Mouse (Mus musculus) limb, embryonic 15.5 days (tissue): ENCODE measurements around the gene Mrpl58. TPM values are rescaled to one million over a fixed set of nuclear protein-coding genes. Genes with fewer than 3 reads are reported as not detected.

Experiments
- ATAC-seq: fragments of 200-750 bp; cut with Nextera tagmentation; 2 replicates; pipeline ENCODE4 v1.8.0; 2017; ENCODE audit warnings: low read depth, moderate TSS enrichment; ENCODE audit not compliant: insufficient number of reproducible peaks, low FRiP score, low TSS enrichment
- H3K27ac ChIP-seq: fragments of 300-500 bp; sonication (generic); 2 replicates; pipeline ENCODE4 v1.5.1; 2015; ENCODE audit warnings: moderate library complexity, mild to moderate bottlenecking, inconsistent platforms
- H3K27me3 ChIP-seq: fragments of 300-500 bp; sonication (generic); 2 replicates; pipeline ENCODE4 v1.6.1; 2015; ENCODE audit warnings: inconsistent platforms
- H3K36me3 ChIP-seq: fragments of 300-500 bp; sonication (generic); 2 replicates; pipeline ENCODE4 v1.6.1; 2015; ENCODE audit warnings: inconsistent platforms
- H3K4me1 ChIP-seq: fragments of 300-500 bp; sonication (generic); 2 replicates; pipeline ENCODE4 v1.6.1; 2015; ENCODE audit warnings: inconsistent platforms
- H3K4me2 ChIP-seq: fragments of 300-500 bp; sonication (generic); 2 replicates; pipeline ENCODE4 v1.6.1; 2015; ENCODE audit warnings: mild to moderate bottlenecking, inconsistent platforms
- H3K4me3 ChIP-seq: fragments of 300-500 bp; sonication (generic); 2 replicates; pipeline ENCODE4 v1.5.1; 2015; ENCODE audit warnings: mild to moderate bottlenecking, inconsistent platforms
- H3K9ac ChIP-seq: fragments of 300-500 bp; sonication (generic); 2 replicates; pipeline ENCODE4 v1.6.1; 2015; ENCODE audit warnings: inconsistent platforms
- H3K9me3 ChIP-seq: fragments of 300-500 bp; sonication (generic); 2 replicates; pipeline ENCODE4 v1.6.1; 2016; ENCODE audit warnings: inconsistent platforms
- WGBS: fragments of 180-500 bp; shearing (Covaris S2); methylation state at CpG from one replicate; pipeline ENCODE4 v1.1.7; 2015; 5-methylcytosine and 5-hydroxymethylcytosine counted together
- polyA plus RNA-seq: library from polyadenylated mRNA; unstranded; fragments of >200 nt; fragmentation: Nextera tagmentation; extraction: Ambion mirVana; gene quantifications from 2 replicates; pipeline ENCODE4 v1.2.1, GENCODE M21; 2015

Mrpl58 gene
- polyA plus RNA-seq, 1 experiment from 2014 or later, result 141 TPM

DNA sequence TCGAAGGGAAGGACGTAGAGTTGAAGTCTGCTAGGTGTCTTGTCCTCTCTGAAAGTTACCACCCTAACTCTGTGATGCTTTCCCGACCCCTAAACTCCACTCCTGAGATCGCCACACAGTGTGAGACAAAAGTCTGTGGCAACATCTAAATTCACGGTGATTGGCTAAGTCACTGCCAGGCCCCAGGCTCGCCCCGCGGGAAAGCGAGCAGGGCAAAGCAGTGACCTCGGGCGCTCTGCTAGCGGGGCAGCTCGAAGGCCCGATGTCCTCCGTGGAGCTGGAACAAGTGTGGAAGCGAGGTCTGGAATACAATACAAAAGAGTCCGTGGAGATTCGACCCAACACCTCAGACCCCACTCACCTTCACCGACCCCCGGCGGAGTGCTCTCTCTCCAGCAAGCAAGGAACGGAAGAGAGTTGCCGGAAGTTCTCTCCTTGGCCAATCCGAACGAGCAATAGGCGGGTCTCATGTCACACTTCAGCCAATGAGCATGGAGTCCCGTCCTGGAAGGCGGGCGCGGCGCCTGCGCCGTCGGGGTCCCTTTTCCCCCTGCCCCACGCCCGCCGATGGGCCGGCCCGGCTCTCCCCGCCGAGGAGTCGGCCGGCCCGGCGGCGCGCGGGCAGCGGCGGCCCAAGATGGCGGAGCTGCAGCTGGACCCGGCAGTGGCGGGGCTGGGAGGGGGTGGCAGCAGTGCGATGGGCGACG is 16.1 kb downstream of the Mrpl58 start, which contains the start of the genes Atp5h and Kctd2:
Gene Atp5h (minus strand): TSS at position 432 of the 707 bp plus-strand sequence.
Gene Kctd2 (plus strand): TSS at position 598 of the 707 bp plus-strand sequence.
- peak within 1 kb of the TSS; percentile 93 for H3K4me2 ChIP-seq
- under 1% methylated on average over 43 of the region's 56 CpGs for WGBS
- peak within 1 kb of the TSS; percentile 84 for H3K4me3 ChIP-seq
- H3K4me1 ChIP-seq, result peaks cover 36% of the 10 kb centered on the region
- ATAC-seq, result peak; percentile 95
- peak within 1 kb of the TSS; percentile 91 for H3K9ac ChIP-seq
- no peaks in the 10 kb centered on the region for H3K27me3 ChIP-seq
- H3K27ac ChIP-seq, result peak within 1 kb of the TSS; percentile 85
- H3K9me3 ChIP-seq, result no peaks in the 10 kb centered on the region
- peaks cover 41% of the 10 kb centered on the region for H3K36me3 ChIP-seq

DNA sequence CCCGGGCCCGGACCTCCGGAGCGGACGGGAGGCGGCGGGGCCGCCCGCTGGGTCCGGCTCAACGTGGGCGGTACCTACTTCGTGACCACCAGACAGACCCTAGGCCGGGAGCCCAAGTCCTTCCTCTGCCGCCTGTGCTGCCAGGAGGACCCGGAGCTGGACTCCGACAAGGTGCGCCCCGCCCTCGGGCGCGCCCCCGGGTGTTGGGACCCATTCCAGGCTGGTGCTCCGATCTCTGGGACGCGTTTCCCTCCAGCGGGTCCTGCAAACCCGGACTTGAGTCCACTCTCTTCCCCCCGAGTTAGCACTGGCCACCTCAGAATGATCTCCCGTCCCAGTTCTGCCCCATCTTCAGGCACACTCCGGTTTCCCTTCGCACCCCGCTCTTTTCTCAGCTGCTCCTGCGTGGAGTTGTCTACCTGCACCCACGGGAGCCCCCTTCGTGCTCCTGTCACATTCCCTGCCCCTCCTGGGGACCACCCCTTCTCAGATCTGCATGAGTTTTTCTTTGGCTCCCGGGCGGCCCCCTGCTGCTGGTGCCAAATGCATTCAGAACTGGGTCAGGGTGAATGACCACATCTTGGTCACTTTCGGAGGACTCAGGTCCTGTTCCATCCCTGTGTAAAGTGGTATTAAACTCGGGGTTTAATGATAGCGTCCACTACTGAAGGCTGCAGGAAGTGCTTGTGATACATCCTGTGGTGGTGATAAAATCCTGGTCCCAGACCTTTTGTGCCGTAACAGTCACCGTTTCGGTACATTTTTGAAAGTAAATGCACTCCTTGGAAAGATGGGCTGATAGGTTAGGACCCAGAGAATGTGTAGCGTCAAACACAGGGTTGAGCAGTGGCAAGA is 17.0 kb downstream of the Mrpl58 start:
- WGBS, result under 1% methylated on average over 39 of the region's 45 CpGs
- Histone ChIP-seq H3K27ac (peak overlapping the region; percentile 85), H3K9me3 (no peaks in the 10 kb centered on the region), H3K36me3 (peaks cover 41% of the 10 kb centered on the region), H3K4me1 (peaks cover 36% of the 10 kb centered on the region), H3K4me2 (peak overlapping the region; percentile 93), H3K27me3 (no peaks in the 10 kb centered on the region), H3K4me3 (peak overlapping the region; percentile 84), H3K9ac (peak overlapping the region; percentile 91)
- ATAC-seq, result peak; percentile 57

DNA sequence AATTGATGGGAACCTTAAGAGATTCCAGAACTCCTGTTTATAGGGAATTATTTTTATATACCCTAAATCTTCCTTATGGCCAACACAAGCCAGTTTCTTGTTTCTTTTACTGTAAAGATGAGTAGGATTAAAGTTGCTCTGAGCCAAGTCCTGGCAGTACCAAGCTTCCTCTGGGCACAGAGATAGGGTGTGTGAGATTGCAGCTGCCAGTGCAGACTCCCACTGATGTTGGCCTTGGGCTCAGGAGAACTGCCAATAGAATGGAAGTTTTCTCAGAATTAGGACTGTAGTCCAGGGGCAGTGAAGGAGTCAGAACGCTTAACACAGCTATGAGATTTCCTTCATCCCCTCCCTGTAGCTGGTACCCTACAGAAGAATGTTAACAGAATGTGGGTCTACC is 17.8 kb downstream of the Mrpl58 start:
- Histone ChIP-seq H3K4me3 (peak overlapping the region; percentile 84), H3K27me3 (no peaks in the 10 kb centered on the region), H3K36me3 (peaks cover 40% of the 10 kb centered on the region), H3K9me3 (no peaks in the 10 kb centered on the region), H3K4me1 (peaks cover 36% of the 10 kb centered on the region), H3K9ac (no peak overlapping the region), H3K27ac (no peak overlapping the region), H3K4me2 (peak overlapping the region; percentile 93)
- ATAC-seq, result no peak
- WGBS, result 48% methylated on average over 1 of the region's 1 CpGs

DNA sequence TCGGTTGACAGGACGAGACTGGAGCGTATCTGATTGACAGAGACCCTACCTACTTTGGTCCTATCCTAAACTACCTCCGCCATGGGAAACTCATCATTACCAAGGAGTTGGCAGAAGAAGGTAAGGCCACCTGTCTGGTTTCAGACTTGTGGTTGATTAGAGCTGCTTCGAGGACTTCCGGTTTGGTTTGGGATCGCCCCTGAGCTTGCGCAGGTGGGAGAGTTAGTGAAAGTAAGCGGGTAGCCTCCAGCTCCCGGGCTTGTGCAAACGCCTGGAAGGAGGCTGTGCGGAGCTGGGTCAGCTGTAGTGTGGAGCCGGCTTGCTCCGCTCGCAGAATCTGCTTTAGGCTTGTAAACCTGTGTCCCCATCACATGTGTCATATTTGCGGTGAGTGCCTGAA is 18.4 kb downstream of the Mrpl58 start:
- Histone ChIP-seq H3K27me3 (no peaks in the 10 kb centered on the region), H3K9me3 (no peaks in the 10 kb centered on the region), H3K9ac (no peak overlapping the region), H3K4me2 (no peak overlapping the region), H3K4me1 (peaks cover 36% of the 10 kb centered on the region), H3K27ac (no peak overlapping the region), H3K36me3 (peaks cover 40% of the 10 kb centered on the region), H3K4me3 (no peak overlapping the region)
- ATAC-seq, result no peak
- 79% methylated on average over 16 of the region's 16 CpGs for WGBS

DNA sequence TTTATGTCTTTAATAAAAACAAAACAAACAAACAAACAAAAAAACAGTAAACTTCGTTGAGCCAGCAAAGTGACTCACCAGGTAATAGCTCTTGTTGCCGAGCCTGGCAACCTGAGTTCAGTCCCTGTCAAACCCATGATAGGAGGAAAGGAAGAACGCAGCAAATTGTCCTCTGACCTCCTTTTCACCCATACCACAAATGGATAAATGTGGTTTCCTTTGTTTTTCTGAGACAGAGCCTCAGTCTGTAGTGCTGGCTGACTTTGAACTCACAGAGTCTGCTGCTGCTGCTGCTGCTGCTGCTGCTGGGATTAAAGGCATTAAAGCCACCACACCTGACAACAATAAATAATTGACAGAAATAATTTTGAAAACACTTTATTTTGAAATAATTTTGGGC is 19.5 kb downstream of the Mrpl58 start:
- no peaks in the 10 kb centered on the region for H3K9me3 ChIP-seq
- H3K27me3 ChIP-seq, result no peaks in the 10 kb centered on the region
- WGBS, result 86% methylated on average over 3 of the region's 3 CpGs
- no peak for ATAC-seq
- peaks cover 41% of the 10 kb centered on the region for H3K4me1 ChIP-seq
- no peak overlapping the region for H3K4me3 ChIP-seq
- H3K36me3 ChIP-seq, result peaks cover 42% of the 10 kb centered on the region
- no peak overlapping the region for H3K9ac ChIP-seq
- H3K27ac ChIP-seq, result no peak overlapping the region
- no peak overlapping the region for H3K4me2 ChIP-seq

DNA sequence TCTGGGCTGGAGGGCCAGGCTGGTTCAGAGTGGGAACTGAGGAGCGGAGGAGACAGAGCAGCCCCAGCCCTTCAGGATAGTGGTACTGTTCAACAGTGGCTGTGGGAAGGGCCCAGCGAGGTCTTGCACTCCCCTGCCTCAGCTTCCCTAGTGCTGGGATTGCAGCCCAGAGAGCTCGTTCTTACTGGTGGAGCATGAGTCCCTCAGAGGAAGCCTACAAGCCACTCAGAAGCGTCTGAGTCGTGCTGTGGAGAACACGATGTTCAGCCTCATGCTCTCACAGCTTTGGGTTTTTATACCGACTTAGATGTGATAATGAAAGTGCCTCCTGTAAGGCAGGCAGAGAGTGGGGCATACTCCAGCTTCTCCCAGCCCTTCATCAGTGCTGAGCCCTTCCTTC is 21.1 kb downstream of the Mrpl58 start:
- WGBS, result 83% methylated on average over 7 of the region's 7 CpGs
- Histone ChIP-seq H3K4me1 (peaks cover 31% of the 10 kb centered on the region), H3K4me3 (no peak overlapping the region), H3K27me3 (no peaks in the 10 kb centered on the region), H3K9me3 (no peaks in the 10 kb centered on the region), H3K36me3 (peaks cover 53% of the 10 kb centered on the region), H3K9ac (no peak overlapping the region), H3K4me2 (no peak overlapping the region), H3K27ac (no peak overlapping the region)
- ATAC-seq, result no peak

DNA sequence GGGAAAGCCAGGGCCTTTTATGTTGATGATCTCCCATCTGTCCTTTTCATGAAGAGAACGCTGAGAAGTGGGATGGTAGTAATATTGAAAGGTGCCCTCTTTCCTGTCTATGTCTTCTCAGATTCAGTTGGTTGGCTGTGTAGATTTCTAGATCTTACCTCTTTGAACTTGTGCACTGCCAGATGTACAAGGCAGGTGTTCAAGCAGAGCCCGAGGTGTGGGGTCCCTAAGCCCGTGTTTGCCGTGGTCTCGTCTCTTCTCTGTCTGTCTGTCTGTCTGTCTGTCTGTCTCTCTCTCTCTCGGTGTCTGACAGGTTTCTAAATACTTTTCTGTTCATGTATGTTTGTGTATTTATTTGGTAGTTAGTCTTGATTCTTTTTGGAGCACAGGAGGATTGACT is 22.1 kb downstream of the Mrpl58 start:
- H3K27me3 ChIP-seq, result no peaks in the 10 kb centered on the region
- peaks cover 63% of the 10 kb centered on the region for H3K36me3 ChIP-seq
- no peak overlapping the region for H3K4me3 ChIP-seq
- peaks cover 28% of the 10 kb centered on the region for H3K4me1 ChIP-seq
- 83% methylated on average over 6 of the region's 6 CpGs for WGBS
- H3K9ac ChIP-seq, result no peak overlapping the region
- H3K27ac ChIP-seq, result no peak overlapping the region
- H3K4me2 ChIP-seq, result no peak overlapping the region
- no peaks in the 10 kb centered on the region for H3K9me3 ChIP-seq
- ATAC-seq, result no peak

DNA sequence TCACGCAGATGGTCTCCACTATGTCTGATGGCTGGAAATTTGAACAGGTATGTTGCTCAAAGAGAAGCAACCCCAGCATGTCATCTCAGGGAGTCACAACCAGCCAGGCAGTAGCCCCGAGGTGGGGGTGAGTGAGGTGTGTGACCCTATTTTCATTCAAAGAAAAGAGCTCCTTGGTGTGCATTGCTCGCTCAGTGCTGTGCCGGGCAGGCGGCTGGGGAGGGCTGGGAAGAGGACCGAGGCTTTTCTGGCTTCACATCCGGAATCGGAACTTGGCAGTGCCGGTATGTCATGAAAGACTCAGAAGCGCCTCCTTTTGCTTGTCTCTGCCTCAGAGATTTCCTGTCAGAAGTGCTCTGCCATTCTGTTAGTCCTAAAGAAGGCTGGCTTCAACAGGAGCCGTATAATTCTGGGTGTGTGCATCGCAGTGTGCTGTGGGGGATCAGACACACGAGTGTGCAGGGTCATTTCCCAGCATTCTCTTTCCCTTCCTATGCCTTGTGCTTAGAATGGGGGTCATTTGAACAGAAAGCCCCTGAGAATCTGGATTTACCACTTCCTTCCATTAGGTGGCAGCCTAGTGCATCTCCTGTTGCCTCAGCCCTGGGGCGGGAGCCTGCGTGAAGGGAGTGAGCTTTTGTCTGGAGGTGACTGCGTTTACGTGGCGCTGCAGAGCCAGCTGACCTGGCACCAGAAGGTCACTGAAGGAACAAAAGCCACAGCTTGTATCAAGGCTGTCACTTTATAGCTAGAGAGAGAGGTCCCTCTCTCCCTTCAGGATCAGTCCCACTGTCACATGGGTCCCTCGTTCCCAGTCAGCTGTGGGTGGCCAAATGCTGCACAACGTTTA is 24.2 kb downstream of the Mrpl58 start:
- 0 out of 2 replicates have a peak overlapping the region, but pooled peaks have one; percentile 17 for H3K4me2 ChIP-seq
- H3K4me1 ChIP-seq, result peaks cover 10% of the 10 kb centered on the region; the same call in 1 of the 2 replicates
- H3K9ac ChIP-seq, result no peak overlapping the region
- no peak overlapping the region for H3K4me3 ChIP-seq
- H3K36me3 ChIP-seq, result peaks cover 79% of the 10 kb centered on the region
- ATAC-seq, result no peak
- peak overlapping the region; percentile 34; the same call in 1 of the 2 replicates for H3K27ac ChIP-seq
- no peaks in the 10 kb centered on the region for H3K9me3 ChIP-seq
- no peaks in the 10 kb centered on the region for H3K27me3 ChIP-seq
- 35% methylated on average over 20 of the region's 20 CpGs for WGBS

DNA sequence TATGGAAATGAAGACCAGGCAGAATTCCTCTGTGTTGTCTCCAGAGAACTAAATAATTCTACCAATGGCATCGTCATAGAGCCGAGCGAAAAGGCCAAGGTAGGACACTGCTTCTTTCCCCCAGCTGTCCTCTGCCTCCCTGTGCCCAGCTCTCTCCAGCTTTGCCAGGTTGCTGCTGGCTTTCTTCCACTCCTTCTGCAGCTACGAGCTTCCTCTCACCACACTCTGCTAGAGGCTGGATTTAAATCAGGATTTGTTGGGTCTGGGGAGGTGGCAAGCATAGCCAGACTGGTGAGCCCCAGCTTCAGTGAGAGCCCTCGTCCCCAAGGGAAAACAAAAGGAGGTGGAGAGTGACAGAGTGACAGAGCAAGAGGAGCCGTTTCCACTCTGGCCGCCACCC is 25.8 kb downstream of the Mrpl58 start:
- Histone ChIP-seq H3K36me3 (peaks cover 77% of the 10 kb centered on the region), H3K9me3 (no peaks in the 10 kb centered on the region), H3K4me2 (no peak overlapping the region), H3K27ac (no peak overlapping the region), H3K4me1 (peaks cover 10% of the 10 kb centered on the region; the same call in 1 of the 2 replicates), H3K9ac (no peak overlapping the region), H3K27me3 (no peaks in the 10 kb centered on the region), H3K4me3 (no peak overlapping the region)
- ATAC-seq, result no peak
- WGBS, result 83% methylated on average over 7 of the region's 7 CpGs

DNA sequence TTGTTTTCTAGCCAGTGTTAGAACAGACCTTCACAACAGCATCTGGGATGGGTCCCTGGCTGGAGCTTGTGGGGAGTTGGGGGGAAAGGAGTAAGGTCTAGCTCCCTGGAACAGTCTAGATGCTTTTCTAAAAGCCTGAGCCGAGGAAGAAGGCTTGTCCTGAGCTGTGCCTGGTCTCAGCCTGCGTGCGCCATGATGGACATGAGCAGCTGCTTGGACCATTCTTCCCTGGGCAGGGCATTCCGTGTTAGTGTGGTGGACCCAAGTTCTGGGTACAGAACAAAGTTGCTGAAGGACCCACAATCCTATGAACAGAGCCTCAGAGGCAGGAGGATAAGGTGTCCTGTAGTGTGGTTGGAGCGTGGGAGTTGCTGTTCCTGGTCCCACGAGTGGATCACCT is 27.0 kb downstream of the Mrpl58 start:
- Histone ChIP-seq H3K4me3 (no peak overlapping the region), H3K27me3 (no peaks in the 10 kb centered on the region), H3K4me1 (peaks cover 13% of the 10 kb centered on the region), H3K27ac (no peak overlapping the region), H3K9me3 (no peaks in the 10 kb centered on the region), H3K36me3 (peaks cover 65% of the 10 kb centered on the region), H3K9ac (no peak overlapping the region), H3K4me2 (no peak overlapping the region)
- ATAC-seq, result no peak
- WGBS, result 93% methylated on average over 6 of the region's 6 CpGs

DNA sequence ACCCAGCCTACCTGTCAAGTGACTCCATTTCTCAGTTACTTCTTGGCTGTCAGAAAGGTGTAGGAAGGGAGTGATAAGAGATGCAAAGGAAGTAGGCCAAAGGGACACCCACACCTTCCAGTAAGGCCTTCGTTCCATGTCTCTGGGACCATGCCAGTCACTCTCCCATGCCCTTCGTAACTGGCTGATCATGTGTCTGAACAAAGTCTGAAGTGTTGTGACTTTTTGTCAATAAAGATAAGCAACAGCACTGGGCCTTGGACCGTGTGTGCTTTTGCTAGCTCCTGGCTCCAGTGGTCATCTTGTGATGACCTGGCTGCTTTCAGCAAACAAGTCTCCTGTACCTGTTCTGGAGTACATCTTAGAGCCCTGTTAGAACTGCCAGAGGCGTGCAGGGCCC is 29.3 kb downstream of the Mrpl58 start:
- Histone ChIP-seq H3K4me2 (no peak overlapping the region), H3K4me1 (peaks cover 15% of the 10 kb centered on the region), H3K9me3 (no peaks in the 10 kb centered on the region), H3K27me3 (0 out of 2 replicates have a peak, but pooled peaks cover 4% of the 10 kb centered on the region), H3K4me3 (no peak overlapping the region), H3K27ac (no peak overlapping the region), H3K36me3 (peaks cover 43% of the 10 kb centered on the region), H3K9ac (no peak overlapping the region)
- no peak for ATAC-seq
- WGBS, result 82% methylated on average over 4 of the region's 4 CpGs
